Mouse (Mus musculus): ENCODE data around the gene Grasp. TPM values are rescaled to one million over a fixed set of nuclear protein-coding genes. Genes with fewer than 3 reads are reported as not detected.

Gene Grasp
- polyA plus RNA-seq, 1 experiment, result 8.7 TPM

- DNase-seq (ENCODE audit: low spot score), result no peak
These were observed 50.4 kb downstream of the Grasp start for GRCm38 (mm10) chr15:101274380-101274779.

GRCm38 (mm10) chr15:101277351-101277899 is 53.4 kb downstream of the Grasp start:
- DNase-seq (ENCODE audit: low spot score), result no peak

- no peak for DNase-seq (ENCODE audit: low spot score)
These were observed 54.6 kb downstream of the Grasp start for GRCm38 (mm10) chr15:101278589-101278988.

GRCm38 (mm10) chr15:101279430-101279999 is 55.5 kb downstream of the Grasp start:
- DNase-seq (ENCODE audit: low spot score), result no peak

Other genes starting within 250 kb of the Grasp start
- 0.09 and 0.15 TPM in 2 replicates for gene Gm47841, start 176.8 kb upstream of the Grasp start, polyA plus RNA-seq (2012; rRNA removed)
- 7.3 and 7.5 TPM in 2 replicates for gene Fignl2, start 145.6 kb upstream of the Grasp start, polyA plus RNA-seq (2012; rRNA removed)
- gene Ankrd33, start 108.4 kb upstream of the Grasp start, polyA plus RNA-seq (2012; rRNA removed), result not detected in 2 replicates
- gene Acvrl1, start 95.7 kb upstream of the Grasp start, polyA plus RNA-seq (2012; rRNA removed), result 65.7 and 69.9 TPM in 2 replicates
- gene Acvr1b, start 50.1 kb upstream of the Grasp start, polyA plus RNA-seq (2012; rRNA removed), result 24.8 and 27.1 TPM in 2 replicates
- gene Nr4a1, start 30.1 kb downstream of the Grasp start, polyA plus RNA-seq (2012; rRNA removed), result 11.7 and 12.4 TPM in 2 replicates
- 40.5 and 54.0 TPM in 2 replicates for gene Atg101, start 60.1 kb downstream of the Grasp start, polyA plus RNA-seq (2012; rRNA removed)
- gene 6030408B16Rik, start 69.0 kb downstream of the Grasp start, polyA plus RNA-seq (2012; rRNA removed), result 2.2 and 3.5 TPM in 2 replicates
- 4.8 and 6.2 TPM in 2 replicates for gene Krt80, start 146.0 kb downstream of the Grasp start, polyA plus RNA-seq (2012; rRNA removed)
- gene Krt7, start 186.9 kb downstream of the Grasp start, polyA plus RNA-seq (2012; rRNA removed), result 711 and 749 TPM in 2 replicates
- gene Krt87, start 214.6 kb downstream of the Grasp start, polyA plus RNA-seq (2012; rRNA removed), result 0.03 and 0.15 TPM in 2 replicates
- 0.13 and 0.39 TPM in 2 replicates for gene Krt88, start 223.6 kb downstream of the Grasp start, polyA plus RNA-seq (2012; rRNA removed)
- gene Krt81, start 239.6 kb downstream of the Grasp start, polyA plus RNA-seq (2012; rRNA removed), result not detected in 2 replicates
- gene Krt86, start 249.3 kb downstream of the Grasp start, polyA plus RNA-seq (2012; rRNA removed), result not detected in 2 replicates